In genomic region chr2:130629080-130629838, GRCm38 (mm10) we compare ENCODE assay signal across 8 mouse cellular contexts. TPM values are rescaled to one million over a fixed set of nuclear protein-coding genes. Genes with fewer than 3 reads are reported as not detected.
DNase-seq lines count a peak whose midpoint lies in the region; ATAC-seq lines count a peak whose summit lies in the region.

No protein-coding gene starts in this region.

- peak overlapping the region; percentile 64 for H3K27ac ChIP-seq in lung, embryonic 16.5 days (ENCODE audit: low read length)
- H3K27ac ChIP-seq in brown adipose tissue, adult 24 weeks (replicated peaks; ENCODE audit: low read depth, low read length): peak overlapping the region; percentile 32; the same call in 1 of the 2 replicates
- H3K27ac ChIP-seq in hindbrain, embryonic 11.5 days (ENCODE audit: low read depth, low read length): no peak overlapping the region
- H3K27ac ChIP-seq in midbrain, embryonic 10.5 days (replicated peaks): peak overlapping the region; percentile 92

- peak; percentile 62 for ATAC-seq in lung, embryonic 16.5 days (ENCODE audit: low read depth)
- ATAC-seq in hindbrain, embryonic 11.5 days (ENCODE audit: low FRiP score): peak; percentile 41

- H3K4me1 ChIP-seq in lung, embryonic 16.5 days (replicated peaks; ENCODE audit: control insufficient read depth, insufficient read depth, low read length): peaks cover 7% of the 10 kb centered on the region
- peaks cover 3% of the 10 kb centered on the region; the same call in 1 of the 2 replicates for H3K4me1 ChIP-seq in brown adipose tissue, adult 24 weeks (ENCODE audit: control insufficient read depth, insufficient read depth, insufficient read length, low read length)
- H3K4me1 ChIP-seq in hindbrain, embryonic 11.5 days (replicated peaks; ENCODE audit: control insufficient read depth, insufficient read depth, low read length): no peaks in the 10 kb centered on the region; the same call in 1 of the 2 replicates
- peaks cover 40% of the 10 kb centered on the region for H3K4me1 ChIP-seq in midbrain, embryonic 10.5 days

- peaks cover 8% of the 10 kb centered on the region for H3K27me3 ChIP-seq in lung, embryonic 16.5 days (ENCODE audit: control insufficient read depth, insufficient read depth, low read depth, low read length)
- peaks cover 8% of the 10 kb centered on the region for H3K27me3 ChIP-seq in hindbrain, embryonic 11.5 days (ENCODE audit: control insufficient read depth, insufficient read depth, low read length)
- peaks cover 35% of the 10 kb centered on the region for H3K27me3 ChIP-seq in midbrain, embryonic 10.5 days (ENCODE audit: low read depth, poor library complexity, severe bottlenecking)

- peak overlapping the region; percentile 97 for H3K4me3 ChIP-seq in lung, embryonic 16.5 days (ENCODE audit: low read length)
- peak overlapping the region; percentile 84 for H3K4me3 ChIP-seq in brown adipose tissue, adult 24 weeks (ENCODE audit: insufficient read depth, low read depth, low read length)
- peak overlapping the region; percentile 79 for H3K4me3 ChIP-seq in hindbrain, embryonic 11.5 days (ENCODE audit: low read depth, low read length)
- peak overlapping the region; percentile 93 for H3K4me3 ChIP-seq in midbrain, embryonic 10.5 days

- H3K4me2 ChIP-seq in lung, embryonic 16.5 days (ENCODE audit: low read depth, low read length): peak overlapping the region; percentile 89
- peak overlapping the region; percentile 73 for H3K4me2 ChIP-seq in hindbrain, embryonic 11.5 days (replicated peaks; ENCODE audit: low read depth, low read length)

- H3K36me3 ChIP-seq in lung, embryonic 16.5 days (ENCODE audit: control insufficient read depth, insufficient read depth, low read length): peaks cover 8% of the 10 kb centered on the region
- H3K36me3 ChIP-seq in hindbrain, embryonic 11.5 days (ENCODE audit: control insufficient read depth, insufficient read depth, low read length): peaks cover 2% of the 10 kb centered on the region; the same call in 1 of the 2 replicates
- H3K36me3 ChIP-seq in midbrain, embryonic 10.5 days: peaks cover 42% of the 10 kb centered on the region

- under 1% methylated on average over 37 of the region's 37 CpGs for WGBS in lung, embryonic 16.5 days
- WGBS in hindbrain, embryonic 11.5 days: 3% methylated on average over 37 of the region's 37 CpGs
- WGBS in midbrain, embryonic 10.5 days: 3% methylated on average over 37 of the region's 37 CpGs

- intact Hi-C loops in gastrocnemius, postnatal 36 days (cut with DNase I): no loop called here

- DNase-seq in lung, postnatal 14 days: no peak
- no peak for DNase-seq in hindbrain, embryonic 11.5 days (ENCODE audit: low spot score)
- no peak for DNase-seq in midbrain, embryonic 10.5 days (ENCODE audit: low spot score)
- DNase-seq in layer of hippocampus, postnatal 25 days (ENCODE audit: extremely low spot score in 1 of 2, low spot score in 1 of 2): no peak
- no peak for DNase-seq in layer of hippocampus, adult 8-10 months (ENCODE audit: low spot score in 2 of 2)
- no peak for DNase-seq in gastrocnemius, postnatal 36 days

- no peaks in the 10 kb centered on the region for H3K9me3 ChIP-seq in lung, embryonic 16.5 days (ENCODE audit: control insufficient read depth, low read length)
- no peaks in the 10 kb centered on the region for H3K9me3 ChIP-seq in hindbrain, embryonic 11.5 days (ENCODE audit: control insufficient read depth, low read length)
- H3K9me3 ChIP-seq in midbrain, embryonic 10.5 days (replicated peaks): no peaks in the 10 kb centered on the region

- H3K9ac ChIP-seq in lung, embryonic 16.5 days (ENCODE audit: low read length): peak overlapping the region; percentile 96
- H3K9ac ChIP-seq in hindbrain, embryonic 11.5 days (ENCODE audit: low read depth, low read length): peak overlapping the region; percentile 87

RNA-seq across cellular contexts. Expression of gene Fastkd5, which starts 0.6 kb away (rescaled TPM):
- 15.4 and 16.6 TPM in 2 replicates for polyA plus RNA-seq in lung, embryonic 16.5 days (2015; fragmentation: Nextera tagmentation; extraction: Ambion mirVana)
- 6.1 and 7.4 TPM in 2 replicates for polyA plus RNA-seq in brown adipose tissue, adult 24 weeks (2012; ENCODE audit: insufficient read depth, insufficient read length, missing spikeins)
- 20.2 and 22.0 TPM in 2 replicates for polyA plus RNA-seq in hindbrain, embryonic 11.5 days (2014; fragmentation: Nextera tagmentation; extraction: Ambion mirVana)
- polyA plus RNA-seq in midbrain, embryonic 10.5 days (2016; fragmentation: Nextera tagmentation; extraction: Ambion mirVana): 21.7 and 22.4 TPM in 2 replicates
- total RNA-seq in layer of hippocampus, postnatal 25 days (2021): 1 to 10 TPM; 7.9 to 9.1 TPM
- total RNA-seq in layer of hippocampus, adult 8-10 months (2022): 1 to 10 TPM; 7.3 to 9.6 (median 9.4) TPM
- 1 to 10 TPM; 4.9 to 5.2 TPM for total RNA-seq in gastrocnemius, postnatal 36 days (2021)

RNA-seq across cellular contexts. Expression of gene Ubox5, which starts 0.6 kb away (rescaled TPM):
- polyA plus RNA-seq in lung, embryonic 16.5 days (2015; fragmentation: Nextera tagmentation; extraction: Ambion mirVana): 9.0 and 10.8 TPM in 2 replicates
- polyA plus RNA-seq in brown adipose tissue, adult 24 weeks (2012; ENCODE audit: insufficient read depth, insufficient read length, missing spikeins): 3.3 and 3.6 TPM in 2 replicates
- 16.3 and 17.3 TPM in 2 replicates for polyA plus RNA-seq in hindbrain, embryonic 11.5 days (2014; fragmentation: Nextera tagmentation; extraction: Ambion mirVana)
- 20.3 and 21.5 TPM in 2 replicates for polyA plus RNA-seq in midbrain, embryonic 10.5 days (2016; fragmentation: Nextera tagmentation; extraction: Ambion mirVana)
- total RNA-seq in layer of hippocampus, postnatal 25 days (2021): 1 to 10 TPM; 9.2 to 9.7 TPM
- 10 to 100 TPM; 10.3 to 12.1 (median 10.8) TPM for total RNA-seq in layer of hippocampus, adult 8-10 months (2022)
- 1 to 10 TPM; 3.4 to 5.3 TPM for total RNA-seq in gastrocnemius, postnatal 36 days (2021)

RNA-seq across cellular contexts. Expression of gene Lzts3, which starts 13.3 kb away (rescaled TPM):
- 2.6 and 3.1 TPM in 2 replicates for polyA plus RNA-seq in lung, embryonic 16.5 days (2015; fragmentation: Nextera tagmentation; extraction: Ambion mirVana)
- polyA plus RNA-seq in brown adipose tissue, adult 24 weeks (2012; ENCODE audit: insufficient read depth, insufficient read length, missing spikeins): 0.63 and 1.3 TPM in 2 replicates
- 0.98 and 1.6 TPM in 2 replicates for polyA plus RNA-seq in hindbrain, embryonic 11.5 days (2014; fragmentation: Nextera tagmentation; extraction: Ambion mirVana)
- polyA plus RNA-seq in midbrain, embryonic 10.5 days (2016; fragmentation: Nextera tagmentation; extraction: Ambion mirVana): 4.0 and 5.1 TPM in 2 replicates
- 100 to 1,000 TPM; 159 to 163 TPM for total RNA-seq in layer of hippocampus, postnatal 25 days (2021)
- 100 to 1,000 TPM; 142 to 190 (median 164) TPM for total RNA-seq in layer of hippocampus, adult 8-10 months (2022)
- total RNA-seq in gastrocnemius, postnatal 36 days (2021): 1 to 10 TPM; 1.9 to 2.4 TPM

RNA-seq across cellular contexts. Expression of gene Ddrgk1, which starts 35.2 kb away (rescaled TPM):
- polyA plus RNA-seq in lung, embryonic 16.5 days (2015; fragmentation: Nextera tagmentation; extraction: Ambion mirVana): 64.9 and 65.7 TPM in 2 replicates
- 128 and 137 TPM in 2 replicates for polyA plus RNA-seq in brown adipose tissue, adult 24 weeks (2012; ENCODE audit: insufficient read depth, insufficient read length, missing spikeins)
- polyA plus RNA-seq in hindbrain, embryonic 11.5 days (2014; fragmentation: Nextera tagmentation; extraction: Ambion mirVana): 50.2 and 57.7 TPM in 2 replicates
- polyA plus RNA-seq in midbrain, embryonic 10.5 days (2016; fragmentation: Nextera tagmentation; extraction: Ambion mirVana): 40.6 and 45.6 TPM in 2 replicates
- 10 to 100 TPM; 84.1 to 88.1 TPM for total RNA-seq in layer of hippocampus, postnatal 25 days (2021)
- 100 to 1,000 TPM in 3 of 4 experiments, 10 to 100 TPM in 1; 95.9 to 122 (median 110) TPM for total RNA-seq in layer of hippocampus, adult 8-10 months (2022)
- total RNA-seq in gastrocnemius, postnatal 36 days (2021): 10 to 100 TPM; 82.3 to 96.2 TPM

RNA-seq across cellular contexts. Expression of gene Itpa, which starts 38.2 kb away (rescaled TPM):
- polyA plus RNA-seq in lung, embryonic 16.5 days (2015; fragmentation: Nextera tagmentation; extraction: Ambion mirVana): 91.6 and 95.9 TPM in 2 replicates
- polyA plus RNA-seq in brown adipose tissue, adult 24 weeks (2012; ENCODE audit: insufficient read depth, insufficient read length, missing spikeins): 46.8 and 54.3 TPM in 2 replicates
- 132 and 137 TPM in 2 replicates for polyA plus RNA-seq in hindbrain, embryonic 11.5 days (2014; fragmentation: Nextera tagmentation; extraction: Ambion mirVana)
- polyA plus RNA-seq in midbrain, embryonic 10.5 days (2016; fragmentation: Nextera tagmentation; extraction: Ambion mirVana): 153 and 161 TPM in 2 replicates
- total RNA-seq in layer of hippocampus, postnatal 25 days (2021): 10 to 100 TPM; 34.8 to 41.4 TPM
- total RNA-seq in layer of hippocampus, adult 8-10 months (2022): 10 to 100 TPM; 32.1 to 36.0 (median 34.7) TPM
- 10 to 100 TPM; 10.8 to 13.2 TPM for total RNA-seq in gastrocnemius, postnatal 36 days (2021)
